Mouse (Mus musculus) limb, embryonic 10.5 days (tissue): Measurements from ENCODE around the gene B230118H07Rik. TPM values are rescaled to one million over a fixed set of nuclear protein-coding genes. Genes with fewer than 3 reads are reported as not detected.

Experiments used
- DNase-seq: peaks from one replicate; pipeline ENCODE4 v3.0.0-alpha.2; 2017; ENCODE audit warnings: low spot score
- H3K27ac ChIP-seq: fragments of 300-500 bp; sonication (generic); 2 replicates; pipeline ENCODE4 v1.5.1; 2016; ENCODE audit warnings: mild to moderate bottlenecking
- H3K27me3 ChIP-seq: fragments of 300-500 bp; sonication (generic); 2 replicates; pipeline ENCODE4 v1.6.1; 2016; ENCODE audit warnings: low read depth, mild to moderate bottlenecking; ENCODE audit not compliant: poor library complexity, severe bottlenecking
- H3K36me3 ChIP-seq: fragments of 300-500 bp; sonication (generic); 2 replicates; pipeline ENCODE4 v1.6.1; 2016; ENCODE audit warnings: mild to moderate bottlenecking, moderate library complexity
- H3K4me1 ChIP-seq: fragments of 300-500 bp; sonication (generic); 2 replicates; pipeline ENCODE4 v1.6.1; 2016
- H3K4me3 ChIP-seq: fragments of 300-500 bp; sonication (generic); 2 replicates; pipeline ENCODE4 v1.5.1; 2016; ENCODE audit warnings: mild to moderate bottlenecking, moderate library complexity
- H3K9me3 ChIP-seq: fragments of 300-500 bp; sonication (generic); replicated peaks from 2 replicates; pipeline ENCODE4 v1.6.1; 2016; ENCODE audit warnings: mild to moderate bottlenecking
- WGBS: fragments of 180-500 bp; shearing (Covaris S2); methylation state at CpG from one replicate; pipeline ENCODE4 v1.1.7; 2016; 5-methylcytosine and 5-hydroxymethylcytosine counted together
- polyA plus RNA-seq: library from polyadenylated mRNA; unstranded; fragments of >200 nt; fragmentation: Nextera tagmentation; extraction: Ambion mirVana; gene quantifications from 2 replicates; pipeline ENCODE4 v1.2.1, GENCODE M21; 2016

Gene B230118H07Rik
- polyA plus RNA-seq, 1 experiment from 2014 or later = 54.4 TPM

GRCm38 (mm10) chr2:101525091-101525490, 124.2 kb downstream of the B230118H07Rik start:
- WGBS = 89% methylated on average over 4 of the region's 4 CpGs

DNA sequence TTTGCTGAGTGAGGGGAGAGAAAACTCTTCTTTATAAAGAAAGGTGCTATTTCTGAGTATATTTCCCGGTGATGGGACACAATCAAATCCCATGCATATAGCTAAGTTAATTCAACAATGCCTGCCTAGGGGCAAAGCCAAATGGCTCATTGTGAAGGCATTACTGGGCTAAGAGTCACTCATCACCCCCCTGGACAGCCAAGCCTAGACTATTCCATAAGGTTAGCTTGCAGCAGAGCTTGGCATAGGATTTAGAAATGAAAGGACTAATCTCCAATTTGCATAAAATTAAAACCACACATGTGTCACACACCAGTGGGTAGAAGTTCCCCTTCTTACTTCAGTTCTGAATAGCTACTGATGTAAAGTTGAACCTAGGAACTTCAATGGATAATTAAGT, 128.8 kb downstream of the B230118H07Rik start:
- WGBS = 85% methylated on average over 1 of the region's 1 CpGs
- Histone ChIP-seq H3K9me3 (no peaks in the 10 kb centered on the region), H3K4me3 (no peak overlapping the region), H3K27me3 (no peaks in the 10 kb centered on the region), H3K27ac (no peak overlapping the region), H3K4me1 (no peaks in the 10 kb centered on the region), H3K36me3 (no peaks in the 10 kb centered on the region)
- no peak for DNase-seq

More at GRCm38 (mm10) chr2:101525091-101525490, 124.2 kb downstream of the B230118H07Rik start:
- Histone ChIP-seq H3K27ac (no peak overlapping the region), H3K4me1 (no peaks in the 10 kb centered on the region), H3K9me3 (no peaks in the 10 kb centered on the region), H3K4me3 (no peak overlapping the region), H3K36me3 (no peaks in the 10 kb centered on the region), H3K27me3 (no peaks in the 10 kb centered on the region)
- no peak for DNase-seq

GRCm38 (mm10) chr2:101519928-101520327, 129.4 kb downstream of the B230118H07Rik start:
- 90% methylated on average over 1 of the region's 1 CpGs for WGBS
- no peaks in the 10 kb centered on the region for H3K27me3 ChIP-seq

More at GRCm38 (mm10) chr2:101519928-101520327, 129.4 kb downstream of the B230118H07Rik start:
- Histone ChIP-seq H3K9me3 (no peaks in the 10 kb centered on the region), H3K36me3 (no peaks in the 10 kb centered on the region), H3K4me1 (no peaks in the 10 kb centered on the region), H3K27ac (no peak overlapping the region), H3K4me3 (no peak overlapping the region)
- DNase-seq = no peak

Other genes starting within 250 kb of the B230118H07Rik start
- not detected in 2 replicates for gene Rag2, start 24.8 kb downstream of the B230118H07Rik start, polyA plus RNA-seq
- gene Rag1, start within 50 bp of the B230118H07Rik start, polyA plus RNA-seq = 0.08 and 0.58 TPM in 2 replicates
- gene Traf6, start 28.9 kb upstream of the B230118H07Rik start, polyA plus RNA-seq = 14.6 and 16.1 TPM in 2 replicates
- gene Prr5l, start 233.5 kb upstream of the B230118H07Rik start, polyA plus RNA-seq = 19.5 and 22.4 TPM in 2 replicates
- gene Commd9, start 236.7 kb upstream of the B230118H07Rik start, polyA plus RNA-seq = 60.7 and 62.5 TPM in 2 replicates